Mouse (Mus musculus): Measurements from ENCODE around the gene Gm5142.

Gene Gm5142

GRCm38 (mm10) chr14:59142793-59143192 lies 35.8 kb downstream of the Gm5142 start, which contains the start of gene 1700129C05Rik:
Gene 1700129C05Rik, minus strand, starts transcription at chr14:59142893.
- no peak for DNase-seq (ENCODE audit: low read depth, low spot score)
- Histone ChIP-seq H3K36me3 (ENCODE audit: control insufficient read depth, insufficient read depth, low read length, poor library complexity, severe bottlenecking) (no peaks in the 10 kb centered on the region), H3K27me3 (ENCODE audit: control insufficient read depth, insufficient read depth, low read length, poor library complexity, severe bottlenecking) (no peaks in the 10 kb centered on the region)

- Histone ChIP-seq H3K27me3 (ENCODE audit: control insufficient read depth, insufficient read depth, low read length, poor library complexity, severe bottlenecking) (no peaks in the 10 kb centered on the region), H3K36me3 (ENCODE audit: control insufficient read depth, insufficient read depth, low read length, poor library complexity, severe bottlenecking) (no peaks in the 10 kb centered on the region)
- DNase-seq (ENCODE audit: low read depth, low spot score) = peak; percentile 15
Measured at GRCm38 (mm10) chr14:59114281-59114680, 64.3 kb downstream of the Gm5142 start.
